Mouse (Mus musculus): ENCODE measurements around the gene AI597479. TPM values are rescaled to one million over a fixed set of nuclear protein-coding genes. Genes with fewer than 3 reads are reported as not detected.

AI597479 gene
- polyA plus RNA-seq (2014; fragmentation: Illumina TruSeq; extraction: RNeasy Lipid Tissue Mini Kit (QIAGEN cat#74804); ENCODE audit: low read depth, low replicate concordance): 28.0 TPM

DNA sequence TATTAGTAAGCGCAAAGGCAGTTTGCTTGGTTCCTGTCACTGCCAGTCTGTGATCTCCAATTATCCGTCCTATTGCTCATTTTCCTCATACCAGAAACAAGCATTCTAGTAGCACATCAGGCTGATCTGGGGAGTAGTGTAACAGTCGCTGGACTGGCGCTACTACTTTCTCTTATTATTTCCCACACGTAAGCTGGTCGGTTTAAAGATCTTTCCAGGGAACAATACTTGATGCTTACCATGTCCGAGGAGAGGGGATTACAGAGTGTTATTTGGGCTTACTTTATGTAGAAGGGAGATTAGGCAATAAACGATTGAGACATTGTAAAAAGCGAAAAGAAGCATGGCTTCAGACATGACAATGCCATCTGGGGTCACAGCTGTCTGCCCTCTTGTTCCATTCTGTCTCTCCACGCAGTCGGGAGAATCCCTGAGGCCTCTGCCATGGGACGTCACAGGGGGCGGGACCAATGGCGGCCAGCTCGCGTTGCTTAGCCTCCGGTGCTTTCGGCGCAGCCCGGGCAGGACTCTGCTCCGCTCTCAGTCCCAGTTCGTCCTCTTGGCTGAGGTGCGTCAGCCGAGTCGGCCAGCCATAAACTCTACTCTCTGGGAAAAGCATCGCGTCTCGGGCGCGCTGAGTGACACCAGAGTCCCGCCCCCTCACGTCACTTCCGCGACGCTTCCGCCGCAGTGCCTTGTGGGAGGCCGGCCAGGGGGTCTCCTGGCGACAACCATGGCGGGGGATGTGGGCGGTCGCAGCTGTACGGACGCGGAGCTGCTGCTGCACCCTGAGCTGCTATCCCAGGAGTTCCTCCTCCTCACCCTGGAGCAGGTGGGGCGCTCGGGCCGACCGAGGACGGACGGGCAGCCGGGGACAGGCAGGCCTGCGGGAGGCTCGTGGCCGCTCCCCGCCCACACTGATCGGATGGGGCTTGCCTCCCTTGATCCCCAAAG lies at the start of gene AI597479, which contains the start of gene Tgfbrap1:
AI597479 (plus strand) TSS at position 680 of the 954 bp plus-strand sequence.
Tgfbrap1 (minus strand) TSS at position 607 of the 954 bp plus-strand sequence.

Other genes starting within 250 kb of the AI597479 start
- gene Mrps9, start 247.5 kb upstream of the AI597479 start, polyA plus RNA-seq (2014; fragmentation: Illumina TruSeq; extraction: RNeasy Lipid Tissue Mini Kit (QIAGEN cat#74804); ENCODE audit: low read depth, low replicate concordance): 49.3 TPM
- gene Gpr45, start 145.8 kb upstream of the AI597479 start, polyA plus RNA-seq (2014; fragmentation: Illumina TruSeq; extraction: RNeasy Lipid Tissue Mini Kit (QIAGEN cat#74804); ENCODE audit: low read depth, low replicate concordance): not detected
- 16.0 TPM for gene Tgfbrap1, start 73 bp upstream of the AI597479 start, polyA plus RNA-seq (2014; fragmentation: Illumina TruSeq; extraction: RNeasy Lipid Tissue Mini Kit (QIAGEN cat#74804); ENCODE audit: low read depth, low replicate concordance)
- 16.2 TPM for gene Fhl2, start 98.3 kb downstream of the AI597479 start, polyA plus RNA-seq (2014; fragmentation: Illumina TruSeq; extraction: RNeasy Lipid Tissue Mini Kit (QIAGEN cat#74804); ENCODE audit: low read depth, low replicate concordance)

All from kidney, adult 10 weeks (tissue).